Mouse (Mus musculus): ENCODE data around the gene Slc18b1. TPM values are rescaled to one million over a fixed set of nuclear protein-coding genes. Genes with fewer than 3 reads are reported as not detected.

Slc18b1 gene
- polyA plus RNA-seq, 1 experiment, result not detected

DNA sequence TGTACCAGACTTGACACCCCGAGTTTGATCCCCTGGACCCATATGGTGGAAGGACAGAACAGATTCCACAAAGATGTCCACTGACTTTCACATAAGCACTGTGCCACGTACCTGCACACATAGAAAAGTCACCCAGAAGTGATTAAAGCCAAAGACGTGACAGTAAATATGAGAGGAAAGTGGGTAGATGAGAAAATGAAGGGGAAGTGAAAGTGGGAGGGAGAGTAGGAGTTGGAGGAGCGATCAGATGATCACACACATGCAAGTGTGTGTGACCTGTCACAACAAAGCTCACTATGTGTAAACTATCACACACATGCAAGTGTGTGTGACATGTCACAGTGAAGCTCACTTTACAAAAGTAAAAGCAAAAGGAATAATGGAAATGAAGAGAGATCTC, 43.7 kb downstream of the Slc18b1 start:
- TF ChIP-seq GATA1 (IDR thresholded peaks at IDR 0.05; ENCODE audit: low read length), result no peak

DNA sequence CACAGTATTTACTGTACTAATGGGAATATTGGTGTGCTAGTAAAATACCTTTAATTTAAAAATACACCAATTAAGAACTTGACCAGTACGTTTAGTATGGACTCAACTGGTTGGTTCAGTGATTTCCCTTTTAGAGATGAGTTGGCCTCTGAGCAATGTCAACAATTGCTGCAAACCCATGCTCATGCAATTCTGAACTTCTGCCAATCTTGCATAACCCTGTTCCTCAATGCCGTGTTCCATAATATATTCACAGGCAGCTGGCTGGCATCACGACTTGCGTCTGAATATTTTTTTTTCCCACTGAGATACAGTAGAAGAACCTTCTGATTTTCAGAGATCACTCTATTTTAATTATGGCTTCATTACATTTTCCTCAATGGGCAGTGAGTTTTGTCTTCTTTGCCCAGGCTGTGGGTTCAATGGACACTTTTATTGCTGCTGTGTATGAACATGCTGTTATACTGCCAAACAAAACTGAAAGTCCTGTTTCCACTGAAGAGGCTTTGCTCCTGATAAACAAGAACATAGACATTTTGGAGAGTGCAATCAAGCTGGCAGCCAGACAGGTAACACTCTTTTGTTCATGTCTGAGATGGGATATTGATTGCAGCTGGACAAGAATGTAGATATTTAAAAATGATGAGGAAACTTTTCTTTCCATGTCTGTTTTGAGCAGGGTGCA, 54.6 kb downstream of the Slc18b1 start, which contains the start of gene Vnn3:
Vnn3 (plus strand) TSS at position 235 of the 685 bp plus-strand sequence.
- TF ChIP-seq GATA1 (IDR thresholded peaks at IDR 0.05; ENCODE audit: low read length), result no peak

DNA sequence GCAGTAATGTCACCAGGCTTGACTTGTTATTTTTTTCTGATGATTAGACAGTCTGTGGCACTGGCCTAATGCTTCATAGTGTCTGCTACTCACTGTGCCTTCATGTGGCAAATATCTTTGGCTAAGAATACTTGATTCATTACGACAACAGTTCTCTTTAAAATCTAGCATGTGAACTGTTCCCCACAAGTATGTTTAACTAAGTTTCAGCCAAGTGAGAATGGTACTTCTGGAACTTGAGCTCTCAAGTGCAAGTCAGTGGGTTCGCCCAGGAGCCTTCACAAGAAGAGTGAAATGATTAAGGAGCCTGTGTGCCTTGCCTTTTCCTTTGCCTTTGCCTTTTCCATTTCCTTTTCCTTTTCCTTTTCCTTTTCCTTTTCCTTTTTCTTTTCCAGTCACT, 55.3 kb downstream of the Slc18b1 start:
- TF ChIP-seq GATA1 (IDR thresholded peaks at IDR 0.05; ENCODE audit: low read length), result no peak

DNA sequence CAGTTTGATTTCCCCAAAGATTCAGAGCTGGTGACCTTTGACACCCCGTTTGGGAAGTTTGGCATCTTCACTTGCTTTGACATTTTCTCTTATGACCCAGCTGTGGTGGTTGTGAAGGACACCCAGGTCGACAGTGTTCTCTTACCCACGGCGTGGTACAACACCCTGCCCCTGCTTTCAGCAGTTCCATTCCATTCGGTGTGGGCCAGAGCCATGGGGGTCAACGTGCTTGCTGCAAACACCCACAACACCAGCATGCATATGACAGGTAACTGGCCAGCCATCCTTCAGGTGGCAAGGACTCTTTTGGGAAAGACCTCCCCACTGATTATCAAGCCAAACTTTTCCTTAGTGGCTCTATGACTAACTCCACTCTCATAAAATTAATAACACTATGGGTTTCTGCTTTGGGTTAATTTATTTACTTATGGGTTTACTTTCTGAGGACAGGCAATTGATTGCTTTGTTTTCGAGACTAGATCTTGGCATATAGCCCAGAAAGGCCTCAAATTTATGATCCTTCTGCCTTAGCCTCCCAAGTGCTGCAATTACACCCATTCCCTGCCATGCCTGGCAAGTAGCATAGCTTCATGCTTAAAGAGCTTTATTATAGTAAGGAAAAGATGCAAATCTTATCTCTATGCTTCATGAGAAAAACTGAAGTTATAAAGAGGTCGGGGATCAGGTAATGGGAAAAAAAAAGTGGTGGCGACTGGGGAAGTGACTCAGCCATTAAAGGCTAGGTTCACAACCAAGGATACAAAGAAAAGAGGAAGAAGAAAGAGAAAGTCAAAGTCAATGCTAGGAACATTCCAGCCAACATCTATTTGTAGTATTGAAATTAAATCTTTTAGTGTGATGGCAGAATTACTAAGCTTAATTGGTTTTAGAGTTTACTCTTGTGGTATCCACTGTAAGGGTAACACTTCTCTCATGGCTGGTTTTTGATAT, 67.9 kb downstream of the Slc18b1 start:
- no peak for TF ChIP-seq GATA1 (IDR thresholded peaks at IDR 0.05; ENCODE audit: low read length)

Other genes starting within 250 kb of the Slc18b1 start
- 671 and 1,310 TPM in 2 replicates for gene Rps12, start 9.7 kb upstream of the Slc18b1 start, polyA plus RNA-seq (2012)
- gene Vnn3, start 54.5 kb downstream of the Slc18b1 start, polyA plus RNA-seq (2012), result not detected in 2 replicates
- not detected in 2 replicates for gene Vnn1, start 97.7 kb downstream of the Slc18b1 start, polyA plus RNA-seq (2012)
- not detected in 2 replicates for gene Taar1, start 123.4 kb downstream of the Slc18b1 start, polyA plus RNA-seq (2012)
- gene Taar2, start 141.6 kb downstream of the Slc18b1 start, polyA plus RNA-seq (2012), result not detected in 2 replicates
- gene Taar3, start 152.6 kb downstream of the Slc18b1 start, polyA plus RNA-seq (2012), result not detected in 2 replicates
- not detected in 2 replicates for gene Taar4, start 163.5 kb downstream of the Slc18b1 start, polyA plus RNA-seq (2012)
- gene Taar5, start 173.7 kb downstream of the Slc18b1 start, polyA plus RNA-seq (2012), result not detected in 2 replicates
- not detected in 2 replicates for gene Taar6, start 188.7 kb downstream of the Slc18b1 start, polyA plus RNA-seq (2012)
- not detected in 2 replicates for gene Taar7a, start 196.5 kb downstream of the Slc18b1 start, polyA plus RNA-seq (2012)
- gene Taar7b, start 203.0 kb downstream of the Slc18b1 start, polyA plus RNA-seq (2012), result not detected in 2 replicates
- gene Taar7d, start 230.2 kb downstream of the Slc18b1 start, polyA plus RNA-seq (2012), result not detected in 2 replicates
- not detected in 2 replicates for gene Taar7e, start 240.6 kb downstream of the Slc18b1 start, polyA plus RNA-seq (2012)

Measured in G1E-ER4 (cell line).